Mouse (Mus musculus) heart, embryonic 13.5 days (tissue): ENCODE results near the gene Spef1. TPM values are rescaled to one million over a fixed set of nuclear protein-coding genes. Genes with fewer than 3 reads are reported as not detected.
"Not testable (repeated sequence)": the region's sequence is repeated elsewhere in the genome, so short reads cannot be mapped to it uniquely, and the experiment has no call there.

ENCODE experiments used
- ATAC-seq: fragments of 200-750 bp; cut with Nextera tagmentation; 2 replicates; pipeline ENCODE4 v1.8.0; 2017; ENCODE audit warnings: moderate TSS enrichment; ENCODE audit not compliant: insufficient number of reproducible peaks, low FRiP score, low TSS enrichment; ENCODE audit errors: extremely low read depth
- H3K27ac ChIP-seq: fragments of 300-500 bp; sonication (generic); replicated peaks from 2 replicates; pipeline ENCODE4 v1.5.1; 2015; ENCODE audit warnings: moderate library complexity, mild to moderate bottlenecking, inconsistent platforms
- H3K27me3 ChIP-seq: fragments of 300-500 bp; sonication (generic); replicated peaks from 2 replicates; pipeline ENCODE4 v1.6.1; 2015; ENCODE audit warnings: mild to moderate bottlenecking, inconsistent platforms
- H3K36me3 ChIP-seq: fragments of 300-500 bp; sonication (generic); 2 replicates; pipeline ENCODE4 v1.6.1; 2015; ENCODE audit warnings: mild to moderate bottlenecking, inconsistent platforms
- H3K4me1 ChIP-seq: fragments of 300-500 bp; sonication (generic); 2 replicates; pipeline ENCODE4 v1.6.1; 2015; ENCODE audit warnings: inconsistent platforms
- H3K4me2 ChIP-seq: fragments of 300-500 bp; sonication (generic); 2 replicates; pipeline ENCODE4 v1.6.1; 2015; ENCODE audit warnings: inconsistent platforms, mild to moderate bottlenecking, moderate library complexity
- H3K4me3 ChIP-seq: fragments of 300-500 bp; sonication (generic); 2 replicates; pipeline ENCODE4 v1.5.1; 2015; ENCODE audit warnings: moderate library complexity, mild to moderate bottlenecking, inconsistent platforms
- H3K9ac ChIP-seq: fragments of 300-500 bp; sonication (generic); 2 replicates; pipeline ENCODE4 v1.6.1; 2015; ENCODE audit warnings: inconsistent platforms, mild to moderate bottlenecking, moderate library complexity
- H3K9me3 ChIP-seq: fragments of 300-500 bp; sonication (generic); 2 replicates; pipeline ENCODE4 v1.6.1; 2016; ENCODE audit warnings: inconsistent platforms
- WGBS: fragments of 180-500 bp; shearing (Covaris S2); methylation state at CpG from one replicate; pipeline ENCODE4 v1.1.7; 2015; ENCODE audit warnings: mixed read lengths; 5-methylcytosine and 5-hydroxymethylcytosine counted together
- polyA plus RNA-seq: library from polyadenylated mRNA; unstranded; fragments of >200 nt; fragmentation: Nextera tagmentation; extraction: Ambion mirVana; gene quantifications from 2 replicates; pipeline ENCODE4 v1.2.1, GENCODE M21; 2015

The Spef1 gene
- polyA plus RNA-seq = 1.3 and 1.5 TPM in 2 replicates

GRCm38 (mm10) chr2:131186771-131187601, at the start of gene Spef1, which contains the start of gene Cdc25b:
Spef1 (minus strand) TSS chr2:131187282.
Cdc25b (plus strand) TSS chr2:131186949.
- Histone ChIP-seq H3K4me1 (peaks cover 50% of the 10 kb centered on the region), H3K4me3 (peak within 1 kb of the TSS; percentile 73), H3K27ac (peak within 1 kb of the TSS; percentile 95), H3K36me3 (peaks cover 30% of the 10 kb centered on the region), H3K4me2 (peak within 1 kb of the TSS; percentile 95), H3K9ac (peak within 1 kb of the TSS; percentile 92), H3K27me3 (peaks cover 4% of the 10 kb centered on the region; the same call in 1 of the 2 replicates), H3K9me3 (no peaks in the 10 kb centered on the region)
- ATAC-seq = peak; percentile 80
- under 1% methylated on average over 43 of the region's 43 CpGs for WGBS

GRCm38 (mm10) chr2:131234970-131235635, 48.0 kb upstream of the Spef1 start:
- Histone ChIP-seq H3K9me3 (no peaks in the 10 kb centered on the region), H3K27me3 (no peaks in the 10 kb centered on the region), H3K4me1 (peaks cover 29% of the 10 kb centered on the region), H3K4me3 (peak overlapping the region; percentile 67), H3K4me2 (peak overlapping the region; percentile 91), H3K27ac (no peak overlapping the region), H3K9ac (peak overlapping the region; percentile 90), H3K36me3 (peaks cover 24% of the 10 kb centered on the region)
- 64% methylated on average over 7 of the region's 7 CpGs for WGBS
- no peak for ATAC-seq

DNA sequence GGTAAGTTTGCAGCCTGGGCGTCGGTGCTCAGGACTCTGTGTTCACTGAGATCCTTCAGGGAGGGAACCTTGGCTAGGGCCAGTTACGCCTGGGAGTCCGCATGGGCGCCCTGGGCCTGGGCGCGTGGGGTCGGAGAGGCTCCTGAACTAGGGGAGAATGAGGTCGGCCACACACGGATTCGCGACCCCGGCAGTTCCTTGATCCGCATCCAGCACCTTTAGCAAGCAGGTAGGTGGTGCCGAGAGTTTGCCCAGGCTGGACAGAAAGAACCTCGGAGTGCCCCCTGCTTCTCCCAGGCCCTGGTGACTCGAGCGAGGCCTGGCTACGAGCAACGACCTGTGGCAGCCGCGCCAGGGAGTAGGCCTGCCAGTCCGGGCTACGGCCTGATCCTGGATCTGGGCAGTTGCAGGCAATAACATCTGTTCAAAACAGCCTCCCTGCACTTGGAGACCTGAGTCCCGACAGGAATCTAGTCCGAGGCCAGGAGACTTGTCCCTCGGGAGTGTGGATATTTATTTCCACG, 47.1 kb upstream of the Spef1 start:
- Histone ChIP-seq H3K36me3 (peaks cover 15% of the 10 kb centered on the region), H3K9me3 (no peaks in the 10 kb centered on the region), H3K9ac (peak overlapping the region; percentile 90), H3K27me3 (no peaks in the 10 kb centered on the region), H3K4me3 (peak overlapping the region; percentile 67), H3K4me1 (peaks cover 29% of the 10 kb centered on the region), H3K27ac (peak overlapping the region; percentile 72), H3K4me2 (peak overlapping the region; percentile 91)
- no peak for ATAC-seq
- 11% methylated on average over 28 of the region's 28 CpGs for WGBS

DNA sequence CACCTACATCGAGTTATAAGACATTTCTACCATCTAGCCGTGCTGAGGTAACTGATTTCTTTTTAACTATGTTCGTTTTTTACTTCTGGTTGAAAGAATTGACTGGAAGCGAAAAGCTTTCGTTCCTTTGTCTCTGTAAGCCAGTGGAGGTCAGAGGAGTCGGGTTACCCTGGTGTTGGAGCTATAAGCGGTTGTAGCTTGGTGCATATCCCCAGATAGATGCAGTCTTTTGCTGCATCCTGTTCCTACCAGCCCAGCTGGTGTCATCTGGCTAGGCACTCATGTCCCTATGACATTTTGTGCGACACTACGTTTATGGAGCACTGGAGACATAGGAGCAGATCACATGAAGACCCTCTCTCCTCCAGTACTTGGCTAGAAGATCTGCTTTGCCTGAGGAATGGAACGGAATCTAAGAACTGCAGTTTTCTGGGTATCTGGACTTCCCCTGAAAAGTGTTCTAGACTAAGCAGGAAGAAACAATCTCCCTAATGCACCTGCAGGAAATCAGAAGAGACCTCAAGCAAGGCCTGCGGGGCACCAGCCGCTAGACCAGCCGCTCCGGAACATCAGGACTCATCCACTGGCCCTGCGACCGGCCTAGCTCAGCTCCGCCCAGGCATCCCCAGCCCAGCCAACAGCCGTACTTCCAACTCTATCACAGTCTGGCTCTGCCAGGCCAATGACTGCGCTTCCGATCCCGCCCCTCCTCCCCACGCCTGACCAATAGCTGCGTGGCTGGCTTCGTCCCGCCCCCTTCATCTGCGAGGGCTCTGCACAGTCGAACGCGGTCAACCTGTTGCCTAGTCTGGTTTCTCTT, 46.4 kb upstream of the Spef1 start, which contains the start of gene Mavs:
TSS of gene Mavs (plus strand) at position 757 of the 820 bp plus-strand sequence.
- H3K9ac ChIP-seq = peak within 1 kb of the TSS; percentile 90
- 14% methylated on average over 29 of the region's 29 CpGs for WGBS
- peak within 1 kb of the TSS; percentile 72 for H3K27ac ChIP-seq
- ATAC-seq = peak; percentile 99
- peak within 1 kb of the TSS; percentile 67 for H3K4me3 ChIP-seq
- peaks cover 29% of the 10 kb centered on the region for H3K4me1 ChIP-seq
- no peaks in the 10 kb centered on the region for H3K9me3 ChIP-seq
- H3K27me3 ChIP-seq = no peaks in the 10 kb centered on the region
- H3K36me3 ChIP-seq = peaks cover 8% of the 10 kb centered on the region
- peak within 1 kb of the TSS; percentile 91 for H3K4me2 ChIP-seq

GRCm38 (mm10) chr2:131232558-131232957, 45.5 kb upstream of the Spef1 start:
- 84% methylated on average over 2 of the region's 2 CpGs for WGBS

GRCm38 (mm10) chr2:131227243-131227642, 40.2 kb upstream of the Spef1 start:
- Histone ChIP-seq H3K4me2 (no peak overlapping the region), H3K27ac (no peak overlapping the region), H3K9me3 (no peaks in the 10 kb centered on the region), H3K4me1 (peaks cover 12% of the 10 kb centered on the region), H3K36me3 (no peaks in the 10 kb centered on the region), H3K9ac (no peak overlapping the region), H3K27me3 (no peaks in the 10 kb centered on the region), H3K4me3 (no peak overlapping the region)
- WGBS = 59% methylated on average over 3 of the region's 3 CpGs
- ATAC-seq = no peak

More at GRCm38 (mm10) chr2:131232558-131232957, 45.5 kb upstream of the Spef1 start:
- no peaks in the 10 kb centered on the region for H3K9me3 ChIP-seq
- H3K4me3 ChIP-seq = no peak overlapping the region
- H3K4me2 ChIP-seq = no peak overlapping the region
- no peak for ATAC-seq
- H3K27me3 ChIP-seq = no peaks in the 10 kb centered on the region
- H3K36me3 ChIP-seq = peaks cover 7% of the 10 kb centered on the region
- H3K9ac ChIP-seq = no peak overlapping the region
- H3K4me1 ChIP-seq = peaks cover 29% of the 10 kb centered on the region
- 0 out of 2 replicates have a peak overlapping the region, but pooled peaks have one; percentile 15 for H3K27ac ChIP-seq

DNA sequence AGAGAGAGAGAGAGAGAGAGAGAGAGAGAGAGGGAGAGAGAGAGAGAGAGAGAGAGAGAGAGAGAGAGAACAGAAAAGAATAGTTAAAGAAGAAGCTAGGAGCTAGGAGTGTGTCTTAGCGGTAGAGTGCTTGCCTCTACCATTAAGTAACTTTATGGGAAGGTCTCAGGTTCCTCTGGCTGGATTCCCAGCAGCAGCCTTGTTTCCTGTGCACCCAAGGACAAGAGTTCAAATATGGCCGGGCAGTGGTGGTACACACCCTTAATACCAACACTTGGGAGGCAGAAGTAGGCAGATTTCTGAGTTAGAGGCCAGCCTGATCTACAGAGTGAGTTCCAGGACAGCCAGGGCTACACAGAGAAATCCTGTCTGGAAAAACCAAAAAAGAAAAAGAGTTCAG, 39.6 kb upstream of the Spef1 start:
- H3K4me1 ChIP-seq = peaks cover 16% of the 10 kb centered on the region
- WGBS = 70% methylated on average over 2 of the region's 2 CpGs

GRCm38 (mm10) chr2:131225178-131225577, 38.1 kb upstream of the Spef1 start:
- Histone ChIP-seq H3K9ac (no peak overlapping the region), H3K4me2 (no peak overlapping the region), H3K27ac (no peak overlapping the region), H3K36me3 (no peaks in the 10 kb centered on the region), H3K27me3 (no peaks in the 10 kb centered on the region), H3K4me1 (peaks cover 18% of the 10 kb centered on the region), H3K4me3 (no peak overlapping the region), H3K9me3 (no peaks in the 10 kb centered on the region)
- 89% methylated on average over 6 of the region's 6 CpGs for WGBS
- no peak for ATAC-seq

More for the DNA sequence above, 39.6 kb upstream of the Spef1 start:
- not testable (repeated sequence) for H3K9me3 ChIP-seq, H3K9ac ChIP-seq, H3K4me2 ChIP-seq, H3K27me3 ChIP-seq, ATAC-seq, H3K27ac ChIP-seq, H3K36me3 ChIP-seq, H3K4me3 ChIP-seq

DNA sequence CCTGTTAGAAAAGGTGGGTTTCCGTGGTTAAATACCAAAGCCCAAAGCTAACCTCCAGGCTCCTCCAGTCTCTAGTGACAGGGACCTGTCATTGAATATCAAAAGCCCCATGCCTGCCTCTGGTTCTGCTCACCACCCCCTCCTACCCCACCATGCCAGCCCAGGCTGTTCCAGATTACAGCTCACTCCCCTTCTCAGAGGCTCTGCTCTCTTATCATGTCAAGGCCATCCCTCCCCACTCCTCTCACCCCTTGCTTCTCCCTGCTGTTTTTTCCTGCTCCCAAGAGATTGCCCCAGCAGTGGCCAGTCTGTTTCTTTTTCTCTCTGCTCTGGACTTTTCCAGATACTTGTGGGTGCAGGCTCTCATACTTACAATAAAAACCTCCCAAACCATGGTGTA, 36.5 kb upstream of the Spef1 start:
- Histone ChIP-seq H3K27me3 (no peaks in the 10 kb centered on the region), H3K9ac (no peak overlapping the region), H3K4me2 (no peak overlapping the region), H3K36me3 (no peaks in the 10 kb centered on the region), H3K9me3 (no peaks in the 10 kb centered on the region), H3K27ac (no peak overlapping the region), H3K4me1 (peaks cover 18% of the 10 kb centered on the region), H3K4me3 (no peak overlapping the region)
- ATAC-seq = no peak
- WGBS = 67% methylated on average over 1 of the region's 1 CpGs

DNA sequence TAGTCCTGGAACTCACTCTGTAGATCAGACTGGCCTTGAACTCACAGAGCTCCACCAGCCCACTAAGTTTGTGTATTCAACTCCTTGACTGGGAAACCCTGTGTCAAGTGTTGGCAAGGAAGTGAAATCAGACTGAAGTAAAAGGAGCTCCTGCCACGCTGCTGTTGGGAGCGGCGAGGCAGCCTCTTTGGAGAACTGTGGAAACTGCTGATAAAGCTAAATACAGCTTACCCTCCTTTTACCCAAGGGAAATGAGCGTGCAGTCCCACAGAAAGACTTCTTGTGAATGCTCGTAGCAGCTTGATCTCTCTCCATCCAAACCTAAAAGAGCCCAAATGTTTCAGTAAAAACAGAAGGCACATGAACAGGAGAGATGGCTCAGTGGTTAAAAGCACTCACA, 35.5 kb upstream of the Spef1 start:
- Histone ChIP-seq H3K36me3 (no peaks in the 10 kb centered on the region), H3K9me3 (no peaks in the 10 kb centered on the region), H3K4me3 (no peak overlapping the region), H3K9ac (no peak overlapping the region), H3K27me3 (no peaks in the 10 kb centered on the region), H3K4me2 (no peak overlapping the region), H3K4me1 (peaks cover 18% of the 10 kb centered on the region), H3K27ac (no peak overlapping the region)
- no peak for ATAC-seq
- 18% methylated on average over 5 of the region's 5 CpGs for WGBS
